Mouse (Mus musculus) intestine, postnatal 0 days (tissue): ENCODE measurements around the gene Plekhn1. TPM values are rescaled to one million over a fixed set of nuclear protein-coding genes. Genes with fewer than 3 reads are reported as not detected.
A peak's percentile ranks its signal among the peaks of the same experiment; 100 is the strongest.

ENCODE experiments used
- ATAC-seq: fragments of 200-750 bp; cut with Nextera tagmentation; 2 replicates; pipeline ENCODE4 v1.8.0; 2017; ENCODE audit warnings: mild to moderate bottlenecking, moderate TSS enrichment, moderate library complexity
- H3K27ac ChIP-seq: fragments of 300-500 bp; sonication (generic); 2 replicates; pipeline ENCODE4 v1.5.1; 2014; ENCODE audit warnings: mild to moderate bottlenecking, low read depth, low read length, moderate library complexity
- H3K27me3 ChIP-seq: fragments of 300-500 bp; sonication (generic); replicated peaks from 2 replicates; pipeline ENCODE4 v1.6.1; 2014; ENCODE audit warnings: low read length, mixed read lengths; ENCODE audit not compliant: control insufficient read depth, insufficient read depth
- H3K36me3 ChIP-seq: fragments of 300-500 bp; sonication (generic); 2 replicates; pipeline ENCODE4 v1.6.1; 2014; ENCODE audit warnings: mild to moderate bottlenecking, moderate library complexity; ENCODE audit not compliant: control insufficient read depth, insufficient read depth
- H3K4me1 ChIP-seq: fragments of 300-500 bp; sonication (generic); replicated peaks from 2 replicates; pipeline ENCODE4 v1.6.1; 2014; ENCODE audit warnings: antibody characterized with exemption, low read length, mixed read lengths; ENCODE audit not compliant: control insufficient read depth, insufficient read depth
- H3K4me2 ChIP-seq: fragments of 300-500 bp; sonication (generic); replicated peaks from 2 replicates; pipeline ENCODE4 v1.6.1; 2014; ENCODE audit warnings: low read depth, mild to moderate bottlenecking, moderate library complexity
- H3K4me3 ChIP-seq: fragments of 300-500 bp; sonication (generic); 2 replicates; pipeline ENCODE4 v1.5.1; 2014; ENCODE audit warnings: low read depth, low read length
- H3K9ac ChIP-seq: fragments of 300-500 bp; sonication (generic); 2 replicates; pipeline ENCODE4 v1.6.1; 2014; ENCODE audit warnings: mild to moderate bottlenecking, low read depth, low read length
- H3K9me3 ChIP-seq: fragments of 300-500 bp; sonication (generic); 2 replicates; pipeline ENCODE4 v1.6.1; 2016; ENCODE audit warnings: mixed run types; ENCODE audit not compliant: control insufficient read depth
- CTCF ChIP-seq: sonication (generic); IDR thresholded peaks from 2 replicates; pipeline ENCODE4 v1.5.1; 2016; ENCODE audit warnings: low read depth, mild to moderate bottlenecking, control low read depth, antibody characterized with exemption, moderate library complexity
- WGBS: fragments of 180-500 bp; shearing (Covaris S2); extraction: QIAGEN DNeasy Blood & Tissue Kit; methylation state at CpG from one replicate; pipeline ENCODE4 v1.1.7; 2014; 5-methylcytosine and 5-hydroxymethylcytosine counted together
- polyA plus RNA-seq: library from polyadenylated mRNA; unstranded; fragments of >200 nt; fragmentation: Nextera tagmentation; extraction: Ambion mirVana; gene quantifications from 2 replicates; pipeline ENCODE4 v1.2.1, GENCODE M21; 2015

Gene Plekhn1
- polyA plus RNA-seq, 1 experiment from 2014 or later = 8.3 TPM

- WGBS = 75% methylated on average over 8 of the region's 8 CpGs
- no peak for TF ChIP-seq CTCF
- H3K36me3 ChIP-seq = peaks cover 28% of the 10 kb centered on the region
Observed at GRCm38 (mm10) chr4:156251081-156251480, 16.4 kb upstream of the Plekhn1 start.

GRCm38 (mm10) chr4:156249567-156249966, 14.9 kb upstream of the Plekhn1 start:
- Histone ChIP-seq H3K27ac (no peak overlapping the region), H3K36me3 (peaks cover 43% of the 10 kb centered on the region), H3K4me3 (no peak overlapping the region), H3K9ac (no peak overlapping the region), H3K4me2 (no peak overlapping the region), H3K27me3 (peaks cover 21% of the 10 kb centered on the region; the same call in 1 of the 2 replicates), H3K4me1 (no peaks in the 10 kb centered on the region), H3K9me3 (no peaks in the 10 kb centered on the region)
- no peak for TF ChIP-seq CTCF
- ATAC-seq = no peak
- WGBS = 49% methylated on average over 11 of the region's 11 CpGs

More at GRCm38 (mm10) chr4:156251081-156251480, 16.4 kb upstream of the Plekhn1 start:
- H3K9ac ChIP-seq = no peak overlapping the region
- H3K4me3 ChIP-seq = no peak overlapping the region
- no peaks in the 10 kb centered on the region for H3K9me3 ChIP-seq
- H3K4me1 ChIP-seq = no peaks in the 10 kb centered on the region
- H3K27ac ChIP-seq = no peak overlapping the region
- ATAC-seq = no peak
- H3K27me3 ChIP-seq = peaks cover 33% of the 10 kb centered on the region
- no peak overlapping the region for H3K4me2 ChIP-seq

- Histone ChIP-seq H3K4me3 (peak overlapping the region; percentile 77), H3K9ac (no peak overlapping the region), H3K27ac (no peak overlapping the region), H3K4me2 (peak overlapping the region; percentile 94), H3K27me3 (no peaks in the 10 kb centered on the region), H3K9me3 (no peaks in the 10 kb centered on the region), H3K4me1 (0 out of 2 replicates have a peak, but pooled peaks cover 4% of the 10 kb centered on the region), H3K36me3 (peaks cover 42% of the 10 kb centered on the region)
- TF ChIP-seq CTCF = no peak
- no peak for ATAC-seq
- 17% methylated on average over 55 of the region's 60 CpGs for WGBS
Observed at GRCm38 (mm10) chr4:156236651-156237447, 2.2 kb upstream of the Plekhn1 start.

GRCm38 (mm10) chr4:156235808-156236533, 1.3 kb upstream of the Plekhn1 start, which contains the start of gene Noc2l:
TSS of gene Noc2l (plus strand) at chr4:156236010.
- Histone ChIP-seq H3K4me3 (peak within 1 kb of the TSS; percentile 77), H3K4me2 (peak within 1 kb of the TSS; percentile 94), H3K36me3 (peaks cover 42% of the 10 kb centered on the region), H3K27ac (peak within 1 kb of the TSS; percentile 88), H3K9ac (peak within 1 kb of the TSS; percentile 67), H3K9me3 (no peaks in the 10 kb centered on the region), H3K4me1 (0 out of 2 replicates have a peak, but pooled peaks cover 4% of the 10 kb centered on the region), H3K27me3 (no peaks in the 10 kb centered on the region)
- under 1% methylated on average over 83 of the region's 90 CpGs for WGBS
- ATAC-seq = peak; percentile 91
- peak; percentile 15; the same call in 1 of the 2 replicates for TF ChIP-seq CTCF

- peak; percentile 51 for TF ChIP-seq CTCF
- H3K4me1 ChIP-seq = 0 out of 2 replicates have a peak, but pooled peaks cover 4% of the 10 kb centered on the region
- peak; percentile 34 for ATAC-seq
- H3K9ac ChIP-seq = peak overlapping the region; percentile 67
- no peaks in the 10 kb centered on the region for H3K9me3 ChIP-seq
- H3K36me3 ChIP-seq = peaks cover 36% of the 10 kb centered on the region
- WGBS = under 1% methylated on average over 15 of the region's 15 CpGs
- H3K4me2 ChIP-seq = peak overlapping the region; percentile 94
- peak overlapping the region; percentile 77 for H3K4me3 ChIP-seq
- peak overlapping the region; percentile 68 for H3K27ac ChIP-seq
- H3K27me3 ChIP-seq = no peaks in the 10 kb centered on the region
Observed at GRCm38 (mm10) chr4:156235360-156235770, 708 bp upstream of the Plekhn1 start.

GRCm38 (mm10) chr4:156234021-156234501, 596 bp downstream of the Plekhn1 start:
- WGBS = 12% methylated on average over 17 of the region's 17 CpGs
- Histone ChIP-seq H3K27ac (no peak overlapping the region), H3K4me1 (0 out of 2 replicates have a peak, but pooled peaks cover 4% of the 10 kb centered on the region), H3K9me3 (no peaks in the 10 kb centered on the region), H3K9ac (peak overlapping the region; percentile 49), H3K4me2 (peak overlapping the region; percentile 94), H3K36me3 (peaks cover 27% of the 10 kb centered on the region), H3K27me3 (no peaks in the 10 kb centered on the region), H3K4me3 (peak overlapping the region; percentile 77)
- no peak for TF ChIP-seq CTCF
- ATAC-seq = no peak
